Mouse (Mus musculus) cerebellum, postnatal 25 days (tissue): ENCODE data around the gene Gm7075.
A peak's percentile ranks its signal among the peaks of the same experiment; 100 is the strongest.
"Not testable (repeated sequence)": the region's sequence is repeated elsewhere in the genome, so short reads cannot be mapped to it uniquely, and the experiment has no call there.

Source experiments
- DNase-seq, 2 experiments: peaks; one replicate each; pipeline ENCODE4 v3.0.0; 2021; ENCODE audit warnings: mixed read lengths in 2 of 2

Gene Gm7075

DNA sequence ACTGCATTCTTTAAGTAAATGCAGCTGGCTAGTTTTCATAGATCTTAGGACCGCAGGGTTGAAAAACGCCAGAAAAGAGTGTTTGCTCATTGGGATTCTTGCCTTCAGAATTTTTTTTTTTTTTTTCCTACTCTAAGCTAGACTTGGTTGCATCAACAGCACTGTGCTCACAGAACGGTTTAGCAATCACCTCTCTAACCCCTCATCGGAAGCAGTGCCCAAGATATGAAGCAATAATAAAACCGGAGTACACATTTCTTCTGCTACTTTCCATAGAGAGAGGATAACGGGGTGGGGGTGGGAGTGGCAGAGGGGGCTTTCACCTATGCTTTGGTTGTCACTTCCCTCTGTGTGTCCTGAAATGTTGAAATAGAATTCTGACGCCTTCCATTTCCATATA lies 5.7 kb downstream of the Gm7075 start:
- DNase-seq = no peak

- no peak for DNase-seq
Observed at GRCm38 (mm10) chr10:63415287-63415686, 6.3 kb downstream of the Gm7075 start.

DNA sequence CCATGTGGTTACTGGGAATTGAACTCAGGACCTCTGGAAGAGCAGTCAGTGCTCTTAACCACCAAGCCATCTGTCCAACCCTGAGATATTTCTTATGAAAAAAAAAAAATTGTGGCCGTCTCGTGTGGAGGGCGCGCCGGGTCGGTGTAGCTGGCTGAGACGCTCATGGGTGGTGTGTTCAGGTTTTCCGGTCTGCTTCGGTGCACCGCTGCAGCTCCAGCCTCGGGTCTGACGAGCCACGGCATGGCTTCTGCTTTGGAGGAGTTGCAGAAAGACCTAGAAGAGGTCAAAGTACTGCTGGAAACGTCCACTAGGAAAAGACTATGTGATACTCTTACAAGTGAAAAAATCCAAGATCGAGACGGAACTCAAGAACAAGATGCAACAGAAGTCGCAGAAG lies 8.8 kb downstream of the Gm7075 start:
- no peak for DNase-seq

DNA sequence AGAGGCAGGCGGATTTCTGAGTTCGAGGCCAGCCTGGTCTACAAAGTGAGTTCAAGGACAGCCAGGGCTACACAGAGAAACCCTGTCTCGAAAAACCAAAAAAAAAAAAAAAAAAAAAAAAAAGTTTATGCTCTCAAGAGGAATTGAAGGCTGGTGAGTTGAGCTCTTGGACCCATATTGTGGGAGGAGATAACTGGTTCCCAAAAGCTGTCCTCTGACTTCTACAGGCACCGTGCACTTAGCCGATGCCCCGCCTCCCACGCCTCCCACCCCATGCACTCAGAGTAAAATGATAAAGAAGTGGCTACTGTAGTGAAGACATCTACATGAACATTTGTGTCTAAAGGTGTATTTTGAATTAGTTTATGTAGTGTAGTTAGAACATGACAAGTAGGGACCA lies 9.9 kb downstream of the Gm7075 start:
- DNase-seq = not testable (repeated sequence)

- DNase-seq = no peak
Observed at GRCm38 (mm10) chr10:63410162-63410956, 11.2 kb downstream of the Gm7075 start.

- no peak for DNase-seq
Observed at GRCm38 (mm10) chr10:63403636-63404035, 18.0 kb downstream of the Gm7075 start.

DNA sequence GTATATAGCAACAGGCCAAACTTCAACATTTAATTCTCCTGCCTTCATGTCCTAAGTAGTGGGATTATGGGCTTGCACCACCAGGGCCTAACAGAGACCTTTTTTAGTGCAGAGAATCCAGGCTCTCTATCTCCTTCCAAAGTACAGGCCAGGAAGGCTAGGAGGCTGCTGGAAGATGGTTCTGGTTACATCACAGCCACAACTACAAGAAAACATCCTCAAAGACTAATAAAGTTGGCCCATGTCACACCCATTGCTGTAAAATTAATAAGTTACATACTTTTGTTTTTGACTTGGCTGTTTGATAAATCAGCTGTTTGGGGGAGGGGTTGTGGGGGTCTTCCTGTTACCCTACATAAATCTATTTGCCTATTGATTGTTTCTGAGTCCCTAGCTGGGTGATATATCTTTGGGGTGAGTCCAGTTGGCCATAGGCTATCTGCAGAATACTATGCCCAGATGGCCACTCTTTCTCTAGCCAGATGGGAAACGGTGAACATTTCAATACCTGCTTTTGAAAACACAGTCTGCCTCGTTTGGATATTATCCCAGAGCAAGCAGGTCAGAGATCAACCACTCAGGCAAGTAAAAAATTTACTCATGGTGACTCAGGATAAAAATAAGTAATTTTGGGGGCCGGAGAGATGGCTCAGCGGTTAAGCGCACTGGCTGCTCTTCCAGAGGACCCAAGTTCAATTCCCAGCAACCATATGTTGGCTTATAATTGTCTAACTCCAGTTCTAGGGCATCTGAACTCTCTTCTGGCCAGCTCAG lies 18.7 kb downstream of the Gm7075 start:
- DNase-seq = peak; percentile 27 to 47

DNA sequence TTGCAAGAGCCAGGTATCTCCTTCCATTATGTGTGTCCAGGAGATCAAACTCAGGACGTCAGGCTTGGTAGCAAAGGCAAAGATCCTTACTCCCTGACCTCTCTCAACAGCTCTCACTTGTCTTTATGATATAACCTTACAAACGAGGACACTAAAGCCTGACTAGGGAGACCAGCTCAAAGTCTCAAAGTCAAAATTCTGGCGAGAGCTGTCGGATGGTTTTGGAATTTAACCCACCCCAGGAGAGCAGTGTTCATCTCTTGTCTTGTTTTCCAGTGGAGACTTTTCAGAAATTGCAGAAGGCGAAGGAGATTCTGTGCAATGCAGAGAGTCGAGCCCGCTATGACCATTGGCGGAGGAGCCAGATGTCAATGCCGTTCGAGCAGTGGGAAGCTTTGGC lies 24.6 kb downstream of the Gm7075 start:
- no peak for DNase-seq

DNA sequence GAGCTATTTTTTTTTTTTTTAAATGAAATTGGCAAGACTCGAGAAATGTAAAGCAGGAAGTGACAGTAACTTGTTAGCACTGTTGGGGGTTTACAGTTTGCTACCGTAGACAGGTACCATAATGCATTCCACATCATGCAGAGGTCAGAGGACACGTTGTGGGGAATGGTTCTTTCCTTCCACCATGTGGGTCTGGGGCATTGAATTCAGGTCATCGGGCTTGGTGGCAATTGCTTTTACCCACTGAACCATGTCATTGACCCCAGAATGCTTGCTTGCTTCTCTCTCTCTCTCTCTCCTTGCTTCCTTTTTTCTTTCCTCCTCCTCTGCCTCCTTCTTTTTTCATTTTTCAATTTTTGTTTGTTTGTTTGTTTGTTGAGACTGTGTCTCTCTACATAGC lies 32.6 kb downstream of the Gm7075 start:
- DNase-seq = no peak

DNA sequence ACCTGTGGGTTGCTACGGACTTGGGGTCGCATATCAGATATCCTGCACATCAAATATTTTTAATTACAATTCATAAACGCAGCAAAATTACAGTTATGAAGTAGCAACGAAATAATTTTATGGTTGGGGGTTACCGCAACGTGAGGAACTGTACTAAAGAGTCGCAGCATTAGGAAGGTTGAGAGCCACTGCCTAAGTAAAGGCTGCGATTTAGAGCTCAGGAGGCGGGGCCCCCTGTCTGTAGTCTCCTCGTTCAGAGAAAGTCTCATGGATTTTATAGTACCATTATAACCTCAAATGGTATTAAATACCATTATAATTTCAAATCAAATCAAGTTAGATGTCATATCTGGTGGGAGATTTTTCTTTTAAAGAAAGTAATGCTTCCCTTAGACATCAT lies 34.6 kb downstream of the Gm7075 start:
- DNase-seq = peak in 1 of 2 experiments; percentile 36

GRCm38 (mm10) chr10:63386444-63386843 lies 35.1 kb downstream of the Gm7075 start:
- DNase-seq = peak; percentile 89 to 94

DNA sequence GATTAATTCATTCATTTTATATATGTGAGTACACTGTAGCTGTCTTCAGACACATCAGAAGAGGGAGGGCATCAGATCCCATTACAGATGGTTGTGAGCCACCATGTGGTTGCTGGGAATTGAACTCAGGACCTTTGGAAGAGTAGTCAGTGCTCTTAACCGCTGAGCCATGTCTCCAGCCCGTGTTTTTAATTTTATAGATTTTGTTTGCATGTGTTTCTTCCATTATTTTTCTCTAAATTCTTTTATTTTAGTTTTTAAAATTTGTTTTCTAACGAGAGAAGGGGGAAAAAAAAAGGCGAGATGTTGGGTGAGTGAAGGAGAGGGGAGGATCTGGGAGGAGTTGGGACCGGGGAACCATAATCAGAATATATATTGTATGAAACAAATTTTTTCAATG lies 35.7 kb downstream of the Gm7075 start:
- DNase-seq = not testable (repeated sequence)

DNA sequence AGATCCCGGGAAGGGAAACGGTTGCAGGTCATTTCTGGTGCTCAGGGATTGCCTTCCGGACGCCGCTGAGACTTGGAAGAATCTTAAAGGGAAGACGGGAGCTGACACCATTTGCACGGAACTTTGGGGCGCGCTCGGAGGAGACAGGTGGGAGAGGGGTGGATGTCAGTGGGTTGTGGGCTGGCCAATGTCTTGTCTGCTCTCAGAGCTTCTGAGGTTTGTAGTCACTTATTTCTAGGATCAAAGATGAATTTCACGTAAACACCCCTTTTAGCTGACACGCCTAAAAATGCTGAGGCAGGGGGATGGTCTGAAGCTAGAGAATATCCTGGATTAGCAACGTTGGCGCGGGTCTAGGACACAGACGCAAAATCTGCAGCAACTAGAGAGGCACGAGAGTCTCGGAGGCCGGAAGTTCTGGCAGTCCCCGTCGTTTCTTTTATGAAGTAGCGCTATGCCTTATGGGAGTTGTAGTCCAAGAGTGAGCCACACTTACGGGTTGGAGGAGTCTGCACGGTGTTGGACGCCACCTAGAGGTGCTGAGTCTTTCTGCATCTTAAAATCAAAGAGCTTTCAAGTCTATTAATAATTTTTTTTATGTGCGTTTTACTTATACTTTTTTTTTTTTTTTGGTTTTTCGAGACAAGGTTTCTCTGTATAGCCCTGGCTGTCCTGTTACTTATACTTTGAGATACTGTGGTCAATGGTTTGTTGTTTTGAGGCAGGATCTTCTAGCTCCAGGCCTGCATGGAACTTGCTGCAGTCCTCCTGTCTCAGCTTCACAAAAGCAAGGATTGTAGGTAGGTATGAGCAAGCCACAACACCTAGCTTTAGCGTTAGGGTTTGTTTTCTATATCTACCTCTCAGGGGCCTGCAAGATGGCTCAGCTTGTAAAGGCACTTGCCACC lies 39.0 kb downstream of the Gm7075 start, which contains the start of gene Dnajc12:
Gene Dnajc12, plus strand, starts transcription at position 72 of the 908 bp plus-strand sequence.
- peak; percentile 79 to 88 for DNase-seq

DNA sequence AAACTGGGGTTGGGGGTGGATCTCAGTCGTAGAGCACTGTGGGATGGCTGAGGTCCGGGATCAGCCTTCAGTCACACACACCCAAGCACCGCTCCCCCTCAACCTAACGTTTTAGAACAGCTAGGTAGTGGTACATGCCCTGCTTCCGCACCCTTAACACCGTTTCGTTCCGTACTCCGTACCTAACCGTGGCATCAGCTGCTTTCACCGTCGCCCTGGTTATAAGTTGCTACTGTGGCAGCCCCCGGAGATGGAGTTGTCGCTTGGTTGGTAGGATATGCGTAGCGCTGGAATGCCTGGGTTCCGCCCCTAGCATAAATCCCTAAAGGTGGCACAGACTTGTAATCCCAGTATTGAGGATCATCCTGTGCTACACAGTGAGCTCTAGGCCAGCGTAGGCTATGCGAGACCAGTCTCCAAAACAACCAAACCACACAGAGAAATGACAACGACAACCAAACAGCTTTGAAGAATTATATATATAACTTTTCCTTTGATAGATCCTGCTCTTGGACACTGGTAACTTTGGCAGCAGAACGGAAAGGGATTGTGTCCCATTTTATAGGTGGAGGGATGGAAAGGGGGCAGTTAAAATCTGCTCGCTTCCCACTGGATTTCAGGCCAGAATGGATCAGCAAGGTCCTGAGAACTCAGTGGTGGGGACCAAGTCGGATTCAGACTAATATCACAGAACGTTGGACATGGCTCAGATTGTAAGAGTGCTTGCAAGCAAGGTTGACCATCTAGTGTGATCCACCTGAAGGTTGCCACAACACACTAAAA lies 39.9 kb downstream of the Gm7075 start, which contains the start of gene Sirt1:
Gene Sirt1, minus strand, starts transcription at position 207 of the 783 bp plus-strand sequence.
- DNase-seq = peak; percentile 43 to 49

DNA sequence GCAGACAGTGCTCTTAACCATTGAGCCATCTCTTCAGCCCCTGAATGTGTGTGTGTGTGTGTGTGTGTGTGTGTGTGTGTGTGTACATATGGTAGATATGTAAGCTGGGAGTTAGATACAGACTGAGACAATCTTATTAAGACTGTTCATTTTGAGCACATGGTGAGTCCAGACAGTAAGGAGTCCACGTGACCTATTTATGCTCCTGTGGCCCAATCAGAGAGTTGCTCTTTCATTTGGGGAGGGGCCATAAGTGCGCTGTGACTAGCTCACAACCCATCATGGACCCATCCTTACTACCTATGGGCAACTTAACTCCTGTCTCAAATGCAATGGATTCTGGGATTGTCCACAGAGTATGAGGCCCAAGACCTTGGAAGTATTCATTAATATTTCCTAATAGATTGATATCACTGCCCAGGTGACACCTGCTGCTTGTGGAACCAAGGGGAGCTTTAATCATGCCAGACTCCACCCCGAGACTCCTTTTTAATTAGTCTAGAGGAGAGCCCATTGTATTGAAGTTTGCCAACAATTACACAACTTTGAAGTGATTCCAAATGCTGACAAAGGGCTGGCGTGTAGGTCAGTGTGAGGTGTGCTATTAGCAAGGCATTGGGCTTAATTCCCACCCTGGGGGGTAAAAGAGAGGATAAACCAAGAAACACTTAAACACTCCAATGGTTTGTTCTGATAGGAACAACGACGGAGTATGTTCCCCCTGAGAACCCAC lies 42.5 kb downstream of the Gm7075 start:
- no peak for DNase-seq

- peak; percentile 63 to 73 for DNase-seq
Observed at GRCm38 (mm10) chr10:63377468-63377867, 44.1 kb downstream of the Gm7075 start.

DNA sequence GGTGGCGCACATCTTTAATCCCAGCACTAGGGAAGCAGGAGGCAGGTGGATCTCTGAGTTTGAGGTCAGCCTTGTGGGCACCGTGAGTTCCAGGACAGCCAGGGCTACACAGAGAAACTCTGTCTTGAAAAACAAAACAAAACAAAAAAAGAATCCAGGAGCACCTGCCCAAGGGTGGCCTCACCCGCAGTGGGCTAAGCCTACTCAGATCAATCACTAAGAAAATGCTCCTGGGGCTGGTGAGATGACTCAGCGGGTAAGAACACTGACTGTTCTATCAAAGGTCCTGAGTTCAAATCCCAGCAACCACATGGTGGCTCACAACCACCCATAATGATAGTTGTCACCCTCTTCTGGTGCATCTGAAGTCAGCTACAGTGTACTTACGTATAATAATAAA lies 45.3 kb downstream of the Gm7075 start:
- DNase-seq = no peak
